Mouse (Mus musculus) heart, embryonic 14.5 days (tissue): ENCODE results near the gene Wnt10b. TPM values are rescaled to one million over a fixed set of nuclear protein-coding genes. Genes with fewer than 3 reads are reported as not detected.

Experiments
- ATAC-seq: fragments of 200-750 bp; cut with Nextera tagmentation; 2 replicates; pipeline ENCODE4 v1.8.0; 2017; ENCODE audit warnings: low read depth, moderate TSS enrichment; ENCODE audit not compliant: insufficient number of reproducible peaks, insufficient read depth, low FRiP score
- H3K27ac ChIP-seq, 2 experiments: fragments of 200-500 bp in 1 of 2; fragments of 300-500 bp in 1 of 2; sonication (generic) in 1 of 2; replicated peaks in 1 of 2; 2 replicates each; pipeline ENCODE4 v1.5.1; 2012 to 2014; ENCODE audit warnings: low read depth in 2 of 2, low read length in 2 of 2, control low read depth in 1 of 2, mild to moderate bottlenecking in 1 of 2, mixed read lengths in 1 of 2; ENCODE audit not compliant: control insufficient read depth in 1 of 2, insufficient read depth in 1 of 2
- H3K27me3 ChIP-seq: fragments of 300-500 bp; sonication (generic); 2 replicates; pipeline ENCODE4 v1.6.1; 2014; ENCODE audit warnings: mild to moderate bottlenecking, low read length, control low read depth; ENCODE audit not compliant: control insufficient read depth, insufficient read depth
- H3K36me3 ChIP-seq: fragments of 300-500 bp; sonication (generic); 2 replicates; pipeline ENCODE4 v1.6.1; 2014; ENCODE audit warnings: mild to moderate bottlenecking, control low read depth, low read length, mixed read lengths; ENCODE audit not compliant: control insufficient read depth, insufficient read depth
- H3K4me1 ChIP-seq, 2 experiments: fragments of 200-500 bp in 1 of 2; fragments of 300-500 bp in 1 of 2; sonication (generic) in 1 of 2; 2 replicates each; pipeline ENCODE4 v1.6.1; 2012 to 2014; ENCODE audit warnings: low read length in 2 of 2, control low read depth in 1 of 2, mixed read lengths in 1 of 2; ENCODE audit not compliant: control insufficient read depth in 2 of 2, insufficient read depth in 2 of 2
- H3K4me2 ChIP-seq: fragments of 300-500 bp; sonication (generic); 2 replicates; pipeline ENCODE4 v1.6.1; 2014; ENCODE audit warnings: mild to moderate bottlenecking, low read length
- H3K4me3 ChIP-seq, 2 experiments: fragments of 200-500 bp in 1 of 2; fragments of 300-500 bp in 1 of 2; sonication (generic) in 1 of 2; 2 replicates each; pipeline ENCODE4 v1.5.1; 2012 to 2014; ENCODE audit warnings: low read length in 2 of 2, mild to moderate bottlenecking in 2 of 2, control low read depth in 1 of 2, low read depth in 1 of 2, moderate library complexity in 1 of 2; ENCODE audit not compliant: control insufficient read depth in 1 of 2, insufficient read depth in 1 of 2
- H3K9ac ChIP-seq: fragments of 300-500 bp; sonication (generic); 2 replicates; pipeline ENCODE4 v1.6.1; 2014; ENCODE audit warnings: mild to moderate bottlenecking, low read length
- H3K9me3 ChIP-seq: fragments of 300-500 bp; sonication (generic); 2 replicates; pipeline ENCODE4 v1.6.1; 2016; ENCODE audit warnings: low read length, control low read depth; ENCODE audit not compliant: control insufficient read depth
- WGBS: fragments of 180-500 bp; shearing (Covaris S2); extraction: QIAGEN DNeasy Blood & Tissue Kit; methylation state at CpG from one replicate; pipeline ENCODE4 v1.1.7; 2014; 5-methylcytosine and 5-hydroxymethylcytosine counted together
- polyA plus RNA-seq: library from polyadenylated mRNA; unstranded; fragments of >200 nt; fragmentation: Nextera tagmentation; extraction: Ambion mirVana; gene quantifications from 2 replicates; pipeline ENCODE4 v1.2.1, GENCODE M21; 2014

The Wnt10b gene
- polyA plus RNA-seq, 1 experiment from 2014 or later = not detected

- no peaks in the 10 kb centered on the region for H3K36me3 ChIP-seq
- H3K27me3 ChIP-seq = peaks cover 7% of the 10 kb centered on the region
- no peak for ATAC-seq
- WGBS = 34% methylated on average over 9 of the region's 9 CpGs
- H3K27ac ChIP-seq = no peak overlapping the region
- H3K4me1 ChIP-seq = peaks cover 9 to 11% of the 10 kb centered on the region in 2 experiments
- peak overlapping the region in 1 of 2 experiments; percentile 66; a peak in 2 of 4 replicates for H3K4me3 ChIP-seq
- H3K9ac ChIP-seq = peak overlapping the region; percentile 76; the same call in 1 of the 2 replicates
- peak overlapping the region; percentile 92 for H3K4me2 ChIP-seq
- H3K9me3 ChIP-seq = no peaks in the 10 kb centered on the region
Measured at GRCm38 (mm10) chr15:98728366-98728765, 49.6 kb downstream of the Wnt10b start.

- Histone ChIP-seq H3K4me1 (peaks cover 9 to 11% of the 10 kb centered on the region in 2 experiments; a peak in 3 of 4 replicates), H3K27ac (no peak within 1 kb of the TSS), H3K4me2 (peak within 1 kb of the TSS; percentile 92), H3K36me3 (no peaks in the 10 kb centered on the region), H3K4me3 (peak within 1 kb of the TSS; percentile 66 to 70), H3K9me3 (no peaks in the 10 kb centered on the region), H3K9ac (peak within 1 kb of the TSS; percentile 76), H3K27me3 (peaks cover 7% of the 10 kb centered on the region)
- whole genome bisulfite sequencing = under 1% methylated on average over 39 of the region's 39 CpGs
- ATAC-seq = peak; percentile 72
Measured at GRCm38 (mm10) chr15:98727443-98728321, 50.3 kb downstream of the Wnt10b start, which contains the start of gene Fkbp11. Fkbp11 (minus strand) TSS chr15:98728198.

- peak overlapping the region; percentile 92 for H3K4me2 ChIP-seq
- H3K4me1 ChIP-seq = peaks cover 9 to 13% of the 10 kb centered on the region in 2 experiments; a peak in 3 of 4 replicates
- no peak overlapping the region for H3K27ac ChIP-seq
- peaks cover 7% of the 10 kb centered on the region for H3K27me3 ChIP-seq
- no peaks in the 10 kb centered on the region for H3K9me3 ChIP-seq
- WGBS = 52% methylated on average over 7 of the region's 7 CpGs
- H3K4me3 ChIP-seq = peak overlapping the region; percentile 66 to 70; a peak in 3 of 4 replicates
- H3K36me3 ChIP-seq = no peaks in the 10 kb centered on the region
- H3K9ac ChIP-seq = peak overlapping the region; percentile 76; the same call in 1 of the 2 replicates
- ATAC-seq = no peak
Measured at GRCm38 (mm10) chr15:98726746-98727145, 51.2 kb downstream of the Wnt10b start.

- 78% methylated on average over 4 of the region's 4 CpGs for WGBS
- Histone ChIP-seq H3K27me3 (peaks cover 7% of the 10 kb centered on the region), H3K4me3 (no peak overlapping the region), H3K9me3 (no peaks in the 10 kb centered on the region), H3K4me2 (no peak overlapping the region), H3K4me1 (peaks cover 9 to 13% of the 10 kb centered on the region in 2 experiments; a peak in 3 of 4 replicates), H3K27ac (no peak overlapping the region), H3K9ac (no peak overlapping the region), H3K36me3 (no peaks in the 10 kb centered on the region)
- ATAC-seq = no peak
Measured at GRCm38 (mm10) chr15:98726079-98726478, 51.9 kb downstream of the Wnt10b start.

GRCm38 (mm10) chr15:98724441-98724840 lies 53.5 kb downstream of the Wnt10b start:
- Histone ChIP-seq H3K4me1 (peaks cover 9 to 13% of the 10 kb centered on the region in 2 experiments; a peak in 3 of 4 replicates), H3K9me3 (no peaks in the 10 kb centered on the region), H3K9ac (no peak overlapping the region), H3K4me3 (no peak overlapping the region), H3K36me3 (no peaks in the 10 kb centered on the region), H3K27me3 (peaks cover 7% of the 10 kb centered on the region), H3K27ac (no peak overlapping the region), H3K4me2 (peak overlapping the region; percentile 13; the same call in 1 of the 2 replicates)
- WGBS = 34% methylated on average over 18 of the region's 19 CpGs
- no peak for ATAC-seq

- Histone ChIP-seq H3K9me3 (no peaks in the 10 kb centered on the region), H3K4me3 (no peak overlapping the region), H3K9ac (no peak overlapping the region), H3K27ac (no peak overlapping the region), H3K4me2 (peak overlapping the region; percentile 31), H3K27me3 (peaks cover 7% of the 10 kb centered on the region), H3K36me3 (no peaks in the 10 kb centered on the region), H3K4me1 (peaks cover 5 to 9% of the 10 kb centered on the region in 2 experiments; a peak in 3 of 4 replicates)
- WGBS = 43% methylated on average over 14 of the region's 14 CpGs
- no peak for ATAC-seq
Measured at GRCm38 (mm10) chr15:98722854-98723253, 55.1 kb downstream of the Wnt10b start.

- no peaks in the 10 kb centered on the region for H3K9me3 ChIP-seq
- ATAC-seq = no peak
- no peak overlapping the region for H3K27ac ChIP-seq
- 79% methylated on average over 8 of the region's 8 CpGs for WGBS
- no peak overlapping the region for H3K9ac ChIP-seq
- no peak overlapping the region for H3K4me2 ChIP-seq
- H3K36me3 ChIP-seq = no peaks in the 10 kb centered on the region
- H3K27me3 ChIP-seq = peaks cover 7% of the 10 kb centered on the region
- H3K4me1 ChIP-seq = peaks cover 5 to 8% of the 10 kb centered on the region in 2 experiments; a peak in 3 of 4 replicates
- no peak overlapping the region for H3K4me3 ChIP-seq
Measured at GRCm38 (mm10) chr15:98722191-98722590, 55.8 kb downstream of the Wnt10b start.
